Mouse (Mus musculus) lung, adult 2 months (tissue): ENCODE measurements around the gene Zdhhc25.
A peak's percentile ranks its signal among the peaks of the same experiment; 100 is the strongest.

ENCODE experiments used
- CTCF ChIP-seq: fragments of 200-500 bp; IDR thresholded peaks from 2 replicates; pipeline ENCODE4 v1.5.1; 2011; ENCODE audit warnings: mild to moderate bottlenecking, low read length, control low read depth; ENCODE audit not compliant: insufficient read depth
- POLR2A ChIP-seq: fragments of 200-500 bp; IDR thresholded peaks from 2 replicates; pipeline ENCODE4 v1.6.1; 2011; ENCODE audit warnings: low read depth, mild to moderate bottlenecking, control low read depth, low read length, borderline replicate concordance; ENCODE audit errors: extremely low read depth

DNA sequence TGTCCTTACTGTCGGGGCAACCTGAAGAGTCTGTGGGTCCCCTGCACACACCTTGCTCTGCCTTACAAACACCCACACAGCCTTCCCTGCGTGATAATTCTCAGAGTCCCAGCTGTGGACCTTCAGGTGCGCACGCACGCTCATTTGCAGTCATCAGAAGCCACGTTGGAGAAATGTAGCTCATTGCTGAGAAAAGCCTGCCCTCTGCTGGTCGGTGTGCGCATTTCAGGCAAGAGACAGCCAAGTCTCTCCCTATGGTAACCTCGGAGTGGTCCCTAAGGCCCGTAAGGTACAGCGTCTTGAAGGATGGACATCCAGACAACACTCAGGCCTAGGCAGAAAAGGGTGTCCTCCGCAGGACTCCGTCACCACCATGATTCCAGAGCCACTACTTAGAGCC lies 50.9 kb downstream of the Zdhhc25 start:
- TF ChIP-seq CTCF = peak; percentile 85
- TF ChIP-seq POLR2A = no peak
